Mouse (Mus musculus) R1 (cell line): ENCODE results near the gene Tnrc6b.
"Not testable (repeated sequence)": the region's sequence is repeated elsewhere in the genome, so short reads cannot be mapped to it uniquely, and the experiment has no call there.

Experiments used
- DNase-seq: peaks from one replicate; pipeline ENCODE4 v3.0.0-alpha.2; 2018; ENCODE audit warnings: low read depth, low spot score

Gene Tnrc6b

GRCm38 (mm10) chr15:80850004-80850403 is 138.9 kb downstream of the Tnrc6b start:
- DNase-seq, result peak; percentile 61

GRCm38 (mm10) chr15:80850682-80851475 is 139.8 kb downstream of the Tnrc6b start:
- no peak for DNase-seq

- DNase-seq, result peak; percentile 53
Observed at GRCm38 (mm10) chr15:80852122-80852521, 141.0 kb downstream of the Tnrc6b start.

GRCm38 (mm10) chr15:80852527-80852926 is 141.4 kb downstream of the Tnrc6b start:
- DNase-seq, result not testable (repeated sequence)

GRCm38 (mm10) chr15:80859366-80859765 is 148.3 kb downstream of the Tnrc6b start:
- no peak for DNase-seq

GRCm38 (mm10) chr15:80861302-80861701 is 150.2 kb downstream of the Tnrc6b start:
- no peak for DNase-seq

- no peak for DNase-seq
Observed at GRCm38 (mm10) chr15:80862027-80862426, 150.9 kb downstream of the Tnrc6b start.

GRCm38 (mm10) chr15:80868603-80869002 is 157.5 kb downstream of the Tnrc6b start:
- not testable (repeated sequence) for DNase-seq

- DNase-seq, result no peak
Observed at GRCm38 (mm10) chr15:80874726-80875125, 163.6 kb downstream of the Tnrc6b start.

GRCm38 (mm10) chr15:80876231-80876630 is 165.1 kb downstream of the Tnrc6b start:
- no peak for DNase-seq

- DNase-seq, result no peak
Observed at GRCm38 (mm10) chr15:80884095-80884494, 173.0 kb downstream of the Tnrc6b start.

GRCm38 (mm10) chr15:80886361-80887156 is 175.4 kb downstream of the Tnrc6b start:
- no peak for DNase-seq

GRCm38 (mm10) chr15:80892341-80892740 is 181.2 kb downstream of the Tnrc6b start:
- DNase-seq, result no peak

GRCm38 (mm10) chr15:80896741-80897140 is 185.6 kb downstream of the Tnrc6b start:
- DNase-seq, result peak; percentile 43

GRCm38 (mm10) chr15:80897911-80898310 is 186.8 kb downstream of the Tnrc6b start:
- DNase-seq, result peak; percentile 89

- no peak for DNase-seq
Observed at GRCm38 (mm10) chr15:80899806-80900205, 188.7 kb downstream of the Tnrc6b start.

- DNase-seq, result no peak
Observed at GRCm38 (mm10) chr15:80901806-80902513, 190.8 kb downstream of the Tnrc6b start.

GRCm38 (mm10) chr15:80904776-80905175 is 193.7 kb downstream of the Tnrc6b start:
- not testable (repeated sequence) for DNase-seq

- DNase-seq, result no peak
Observed at GRCm38 (mm10) chr15:80910183-80910582, 199.1 kb downstream of the Tnrc6b start.

- DNase-seq, result no peak
Observed at GRCm38 (mm10) chr15:80910790-80911531, 199.8 kb downstream of the Tnrc6b start.

GRCm38 (mm10) chr15:80912175-80912574 is 201.1 kb downstream of the Tnrc6b start:
- no peak for DNase-seq
